Mouse (Mus musculus) thymus, postnatal 36 days (tissue): ENCODE data around the gene Acvr2b.

ENCODE experiments used
- DNase-seq, 2 experiments: peaks; one replicate each; pipeline ENCODE4 v3.0.0; 2022; ENCODE audit warnings: mixed read lengths in 2 of 2

Gene Acvr2b

DNA sequence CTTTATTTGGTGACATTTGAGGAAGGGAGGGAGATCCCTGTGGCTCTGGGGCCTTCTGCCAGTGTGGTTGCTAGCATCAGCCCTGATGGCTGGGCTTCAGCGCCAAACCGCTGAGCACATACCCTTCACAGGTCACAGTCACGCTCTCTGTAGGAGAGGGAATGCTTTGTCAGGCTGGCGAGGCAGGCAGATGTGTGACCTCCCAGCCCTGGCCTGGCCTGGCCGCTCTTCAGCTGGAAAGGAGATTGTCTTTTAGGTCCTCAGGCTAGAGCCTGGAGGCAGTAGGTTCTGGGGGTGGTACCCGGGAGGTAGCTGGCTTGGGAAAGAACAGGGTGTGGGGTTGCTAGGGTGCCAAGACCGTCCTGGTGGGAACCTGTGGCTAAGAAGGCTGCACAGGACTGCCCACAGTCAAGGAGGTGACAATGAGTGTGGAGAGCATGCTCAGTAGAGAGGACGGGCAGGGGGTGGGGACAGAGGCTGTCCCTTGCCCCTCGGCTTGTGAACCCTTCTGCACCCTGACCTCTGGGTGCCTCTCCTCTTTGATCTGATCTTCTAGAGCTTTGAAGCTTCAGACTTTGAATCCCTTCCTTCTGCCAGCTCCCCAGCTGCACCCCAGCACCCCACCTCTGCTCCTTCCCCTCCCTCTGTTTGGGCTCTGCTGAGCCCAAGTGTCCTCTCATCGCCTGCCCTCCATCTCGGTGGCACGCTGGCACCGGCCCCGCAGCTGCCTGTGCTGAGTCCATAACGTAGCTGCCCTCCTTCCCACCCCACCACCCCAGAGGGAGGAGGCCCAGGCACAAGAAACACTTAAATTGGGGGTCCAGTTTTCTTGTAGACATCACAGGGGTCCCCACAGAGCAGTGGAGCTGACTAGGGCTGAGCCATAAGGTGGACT lies 73.0 kb downstream of the Acvr2b start:
- DNase-seq = no peak

DNA sequence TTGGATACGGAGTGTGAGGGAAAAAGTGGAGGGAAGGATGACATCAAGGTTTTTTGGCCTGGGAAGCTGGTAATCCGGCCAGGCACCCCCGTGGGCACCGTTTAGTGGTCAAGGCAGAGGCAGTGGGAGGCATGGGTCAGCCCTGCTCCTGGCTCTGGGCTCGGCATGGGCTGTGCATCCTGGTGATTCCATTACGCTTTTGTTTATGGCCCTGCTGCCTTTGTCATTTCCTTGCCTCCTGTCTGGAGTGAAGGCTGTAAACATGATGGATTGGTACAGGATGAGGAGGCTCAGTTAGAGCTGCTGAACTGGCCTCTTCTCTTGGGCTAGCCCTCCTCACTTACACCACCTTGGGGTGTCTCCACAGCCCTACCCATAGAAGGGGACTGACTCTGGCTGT lies 75.8 kb downstream of the Acvr2b start:
- no peak for DNase-seq

DNA sequence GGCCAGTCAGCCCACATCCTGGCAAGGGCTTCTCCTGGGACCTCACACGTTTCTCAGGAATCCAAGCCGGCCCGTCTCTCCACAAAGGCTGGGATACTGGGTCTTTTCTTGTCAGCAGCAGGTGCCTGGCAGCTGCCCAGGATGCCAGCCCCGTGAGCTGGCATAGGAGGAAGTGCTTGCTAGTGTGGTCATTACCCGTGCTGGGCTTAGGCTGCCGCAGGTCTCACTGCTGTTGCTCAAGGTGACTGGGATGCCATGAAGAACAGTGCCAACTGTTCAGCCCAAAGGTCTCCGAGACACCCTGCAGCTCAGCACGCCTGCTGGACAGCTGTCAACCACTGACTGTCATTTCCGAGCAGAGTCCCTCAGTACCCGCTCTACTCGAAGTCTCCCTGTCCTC lies 76.4 kb downstream of the Acvr2b start:
- no peak for DNase-seq

DNA sequence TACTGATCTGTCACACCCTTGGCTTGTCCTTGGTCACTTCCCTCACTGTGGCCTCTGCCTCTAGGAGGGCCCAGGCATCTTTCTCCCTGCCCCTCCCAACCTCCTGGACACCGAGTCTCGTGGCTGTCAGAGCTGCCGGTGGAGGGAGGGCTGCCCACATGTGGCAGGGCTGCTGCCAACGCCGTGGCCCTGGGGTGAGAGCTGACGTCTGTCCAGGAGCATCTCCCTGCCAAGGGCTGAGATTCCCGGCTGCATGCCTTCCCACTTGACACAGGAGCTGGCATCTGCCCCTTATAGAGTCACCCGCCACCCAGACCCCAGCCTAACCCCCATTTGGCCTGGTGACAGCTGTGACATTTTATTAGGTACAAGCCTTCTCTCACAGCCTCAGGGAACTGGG lies 77.4 kb downstream of the Acvr2b start:
- no peak for DNase-seq

DNA sequence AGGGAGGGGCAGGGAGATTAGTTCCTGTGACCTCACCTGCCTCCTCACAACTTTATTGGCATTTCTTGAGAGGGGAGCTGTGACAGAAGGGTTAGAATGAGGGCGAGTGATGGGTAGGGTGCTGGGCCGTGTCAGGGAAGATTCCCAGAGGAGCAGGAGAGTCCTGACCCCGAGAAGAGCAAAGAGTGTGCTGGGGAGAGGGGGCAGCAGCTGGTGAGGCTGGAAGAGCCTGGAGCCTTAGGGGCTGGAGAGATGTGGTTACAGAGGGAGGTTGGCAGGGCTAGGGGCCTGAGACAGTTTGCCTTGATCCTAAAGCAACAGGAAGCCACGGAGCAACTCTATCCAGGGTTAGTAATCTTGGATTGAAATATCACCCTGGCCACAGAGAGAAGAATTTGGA lies 79.7 kb downstream of the Acvr2b start:
- DNase-seq = no peak

DNA sequence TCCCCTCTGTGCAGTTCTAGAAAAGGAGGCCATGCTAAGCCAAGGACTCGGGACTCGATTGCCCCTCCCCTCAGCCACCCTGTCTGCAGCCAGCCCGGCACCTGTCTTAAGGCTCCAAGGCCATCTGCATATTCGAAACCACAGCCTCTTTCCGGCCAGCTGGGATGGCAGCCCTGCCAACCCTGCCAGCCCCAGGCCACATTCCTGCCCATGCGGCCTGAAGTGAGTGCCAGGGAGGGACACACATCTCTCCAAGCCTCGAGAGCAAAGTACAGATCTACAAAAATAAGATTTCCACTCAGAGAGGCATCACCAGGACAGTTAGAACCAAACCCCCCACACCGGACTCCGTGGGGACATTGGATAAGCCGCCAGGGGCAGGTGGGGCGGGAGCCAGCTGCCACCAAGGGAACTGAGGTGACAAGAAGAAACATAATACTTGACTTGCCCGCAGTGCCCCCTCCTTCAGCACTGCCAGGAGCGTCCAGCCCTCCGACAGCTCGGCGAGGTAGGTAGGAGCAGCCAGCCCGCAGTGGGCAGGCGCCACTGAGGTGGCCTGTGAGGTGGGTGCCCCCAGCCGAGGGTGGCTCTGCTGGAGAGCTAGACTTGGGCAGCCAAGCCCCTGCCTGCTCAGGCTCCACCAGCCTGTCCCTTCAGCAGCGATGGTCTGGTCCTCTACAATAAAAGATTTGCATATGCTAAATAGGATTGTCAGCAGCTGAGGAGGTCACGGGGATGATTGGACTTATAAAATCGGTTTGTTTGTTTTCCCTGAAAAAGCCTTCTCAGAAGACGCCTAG lies 81.8 kb downstream of the Acvr2b start:
- DNase-seq = peak in 1 of 2 experiments; percentile 59

DNA sequence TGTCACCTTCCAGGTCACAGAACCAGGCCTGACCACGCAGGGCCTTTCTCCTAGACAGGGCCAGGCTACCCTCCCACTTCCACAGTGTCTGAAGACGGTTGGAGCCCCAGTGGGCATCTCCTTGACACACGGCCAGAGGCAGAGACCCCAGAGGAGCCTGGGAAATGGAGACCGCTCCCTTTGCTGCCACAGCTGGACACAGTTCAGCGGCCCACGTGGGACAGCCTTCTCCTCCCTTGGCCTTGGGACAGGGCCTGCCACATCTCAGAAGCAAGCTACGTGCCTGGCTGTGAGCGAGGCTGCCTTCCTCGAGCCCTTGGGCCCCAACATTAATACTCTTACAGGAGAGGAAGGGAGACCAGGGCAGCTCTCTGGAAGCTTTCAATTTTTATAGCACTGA lies 82.5 kb downstream of the Acvr2b start:
- no peak for DNase-seq
